Mouse (Mus musculus) midbrain, embryonic 13.5 days (tissue): ENCODE measurements around the gene Apof. TPM values are rescaled to one million over a fixed set of nuclear protein-coding genes. Genes with fewer than 3 reads are reported as not detected.

ENCODE experiments used
- ATAC-seq: fragments of 200-750 bp; cut with Nextera tagmentation; 2 replicates; pipeline ENCODE4 v1.8.0; 2017; ENCODE audit warnings: mild to moderate bottlenecking, moderate TSS enrichment, moderate library complexity
- H3K27ac ChIP-seq: fragments of 300-500 bp; sonication (generic); 2 replicates; pipeline ENCODE4 v1.5.1; 2015; ENCODE audit warnings: inconsistent platforms, mild to moderate bottlenecking, moderate library complexity
- H3K27me3 ChIP-seq: fragments of 300-500 bp; sonication (generic); 2 replicates; pipeline ENCODE4 v1.6.1; 2015; ENCODE audit warnings: mild to moderate bottlenecking, inconsistent platforms
- H3K36me3 ChIP-seq: fragments of 300-500 bp; sonication (generic); 2 replicates; pipeline ENCODE4 v1.6.1; 2015; ENCODE audit warnings: mild to moderate bottlenecking, inconsistent platforms
- H3K4me1 ChIP-seq: fragments of 300-500 bp; sonication (generic); replicated peaks from 2 replicates; pipeline ENCODE4 v1.6.1; 2015; ENCODE audit warnings: inconsistent platforms
- H3K4me2 ChIP-seq: fragments of 300-500 bp; sonication (generic); replicated peaks from 2 replicates; pipeline ENCODE4 v1.6.1; 2015; ENCODE audit warnings: moderate library complexity, mild to moderate bottlenecking, inconsistent platforms
- H3K4me3 ChIP-seq: fragments of 300-500 bp; sonication (generic); replicated peaks from 2 replicates; pipeline ENCODE4 v1.5.1; 2015; ENCODE audit warnings: mild to moderate bottlenecking, inconsistent platforms
- H3K9ac ChIP-seq: fragments of 300-500 bp; sonication (generic); replicated peaks from 2 replicates; pipeline ENCODE4 v1.6.1; 2015; ENCODE audit warnings: mild to moderate bottlenecking, inconsistent platforms
- H3K9me3 ChIP-seq: fragments of 300-500 bp; sonication (generic); 2 replicates; pipeline ENCODE4 v1.6.1; 2016; ENCODE audit warnings: mild to moderate bottlenecking, inconsistent platforms
- WGBS: fragments of 180-500 bp; shearing (Covaris S2); methylation state at CpG from one replicate; pipeline ENCODE4 v1.1.7; 2015; 5-methylcytosine and 5-hydroxymethylcytosine counted together
- polyA plus RNA-seq: library from polyadenylated mRNA; unstranded; fragments of >200 nt; fragmentation: Nextera tagmentation; extraction: Ambion mirVana; gene quantifications from 2 replicates; pipeline ENCODE4 v1.2.1, GENCODE M21; 2015

The Apof gene
- polyA plus RNA-seq, 1 experiment from 2014 or later, result not detected

- no peak overlapping the region for H3K27ac ChIP-seq
- no peak overlapping the region for H3K4me3 ChIP-seq
- ATAC-seq, result no peak
- no peaks in the 10 kb centered on the region for H3K9me3 ChIP-seq
- H3K9ac ChIP-seq, result no peak overlapping the region
- peaks cover 10% of the 10 kb centered on the region for H3K4me1 ChIP-seq
- no peaks in the 10 kb centered on the region for H3K27me3 ChIP-seq
- H3K4me2 ChIP-seq, result no peak overlapping the region
- peaks cover 29% of the 10 kb centered on the region for H3K36me3 ChIP-seq
- WGBS, result 81% methylated on average over 15 of the region's 15 CpGs
These were observed 30.5 kb upstream of the Apof start for GRCm38 (mm10) chr10:128237807-128238480.

GRCm38 (mm10) chr10:128239140-128239539 is 29.3 kb upstream of the Apof start:
- H3K4me1 ChIP-seq, result peaks cover 8% of the 10 kb centered on the region
- H3K9me3 ChIP-seq, result no peaks in the 10 kb centered on the region
- H3K9ac ChIP-seq, result no peak overlapping the region
- peaks cover 40% of the 10 kb centered on the region for H3K36me3 ChIP-seq
- no peak overlapping the region for H3K4me2 ChIP-seq
- ATAC-seq, result no peak
- 94% methylated on average over 4 of the region's 4 CpGs for WGBS
- H3K4me3 ChIP-seq, result no peak overlapping the region
- H3K27ac ChIP-seq, result no peak overlapping the region
- no peaks in the 10 kb centered on the region for H3K27me3 ChIP-seq

- Histone ChIP-seq H3K4me2 (no peak overlapping the region), H3K9me3 (no peaks in the 10 kb centered on the region), H3K27ac (no peak overlapping the region), H3K27me3 (no peaks in the 10 kb centered on the region), H3K4me1 (peaks cover 8% of the 10 kb centered on the region), H3K36me3 (peaks cover 50% of the 10 kb centered on the region), H3K9ac (no peak overlapping the region), H3K4me3 (no peak overlapping the region)
- WGBS, result 94% methylated on average over 18 of the region's 18 CpGs
- ATAC-seq, result no peak
These were observed 28.3 kb upstream of the Apof start for GRCm38 (mm10) chr10:128240131-128240530.

- Histone ChIP-seq H3K9me3 (no peaks in the 10 kb centered on the region), H3K4me2 (no peak overlapping the region), H3K27me3 (no peaks in the 10 kb centered on the region), H3K36me3 (peaks cover 80% of the 10 kb centered on the region), H3K9ac (no peak overlapping the region), H3K4me3 (no peak overlapping the region), H3K4me1 (peaks cover 1% of the 10 kb centered on the region; the same call in 1 of the 2 replicates), H3K27ac (no peak overlapping the region)
- ATAC-seq, result no peak
- WGBS, result 96% methylated on average over 8 of the region's 8 CpGs
These were observed 25.2 kb upstream of the Apof start for GRCm38 (mm10) chr10:128243252-128243651.

- H3K9me3 ChIP-seq, result no peaks in the 10 kb centered on the region
- no peaks in the 10 kb centered on the region for H3K27me3 ChIP-seq
- H3K4me3 ChIP-seq, result no peak overlapping the region
- ATAC-seq, result no peak
- H3K4me2 ChIP-seq, result no peak overlapping the region
- H3K27ac ChIP-seq, result no peak overlapping the region
- WGBS, result 95% methylated on average over 15 of the region's 15 CpGs
- H3K9ac ChIP-seq, result no peak overlapping the region
- no peaks in the 10 kb centered on the region for H3K4me1 ChIP-seq
- H3K36me3 ChIP-seq, result peaks cover 87% of the 10 kb centered on the region
These were observed 24.4 kb upstream of the Apof start for GRCm38 (mm10) chr10:128244121-128244520.

GRCm38 (mm10) chr10:128247020-128247732 is 21.3 kb upstream of the Apof start:
- Histone ChIP-seq H3K27ac (no peak overlapping the region), H3K9me3 (no peaks in the 10 kb centered on the region), H3K36me3 (peaks cover 95% of the 10 kb centered on the region), H3K4me2 (peak overlapping the region; percentile 13; the same call in 1 of the 2 replicates), H3K9ac (no peak overlapping the region; the same call in none of the 2 replicates), H3K4me3 (no peak overlapping the region), H3K4me1 (no peaks in the 10 kb centered on the region), H3K27me3 (no peaks in the 10 kb centered on the region)
- WGBS, result 84% methylated on average over 17 of the region's 17 CpGs
- no peak for ATAC-seq

- no peak overlapping the region for H3K4me3 ChIP-seq
- no peaks in the 10 kb centered on the region for H3K9me3 ChIP-seq
- 94% methylated on average over 13 of the region's 13 CpGs for WGBS
- no peaks in the 10 kb centered on the region for H3K27me3 ChIP-seq
- peaks cover 72% of the 10 kb centered on the region for H3K36me3 ChIP-seq
- H3K4me2 ChIP-seq, result no peak overlapping the region
- ATAC-seq, result no peak
- H3K4me1 ChIP-seq, result no peaks in the 10 kb centered on the region
- H3K9ac ChIP-seq, result no peak overlapping the region
- no peak overlapping the region for H3K27ac ChIP-seq
These were observed 17.9 kb upstream of the Apof start for GRCm38 (mm10) chr10:128250565-128250964.

GRCm38 (mm10) chr10:128253677-128254255 is 14.7 kb upstream of the Apof start, which contains the start of gene Apon:
Gene Apon (plus strand): TSS chr10:128254096.
- no peak within 1 kb of the TSS for H3K27ac ChIP-seq
- H3K36me3 ChIP-seq, result peaks cover 40% of the 10 kb centered on the region
- no peaks in the 10 kb centered on the region for H3K4me1 ChIP-seq
- no peak within 1 kb of the TSS for H3K4me2 ChIP-seq
- no peaks in the 10 kb centered on the region for H3K9me3 ChIP-seq
- no peak for ATAC-seq
- H3K27me3 ChIP-seq, result no peaks in the 10 kb centered on the region
- no peak within 1 kb of the TSS for H3K4me3 ChIP-seq
- no peak within 1 kb of the TSS for H3K9ac ChIP-seq
- WGBS, result 88% methylated on average over 4 of the region's 4 CpGs

GRCm38 (mm10) chr10:128255925-128256324 is 12.5 kb upstream of the Apof start:
- no peak overlapping the region for H3K9ac ChIP-seq
- no peak overlapping the region for H3K4me2 ChIP-seq
- no peak overlapping the region for H3K27ac ChIP-seq
- peaks cover 20% of the 10 kb centered on the region for H3K36me3 ChIP-seq
- no peaks in the 10 kb centered on the region for H3K9me3 ChIP-seq
- no peaks in the 10 kb centered on the region for H3K27me3 ChIP-seq
- 90% methylated on average over 8 of the region's 8 CpGs for WGBS
- no peak for ATAC-seq
- no peak overlapping the region for H3K4me3 ChIP-seq
- H3K4me1 ChIP-seq, result no peaks in the 10 kb centered on the region

GRCm38 (mm10) chr10:128256328-128256727 is 12.1 kb upstream of the Apof start:
- H3K27me3 ChIP-seq, result no peaks in the 10 kb centered on the region
- H3K27ac ChIP-seq, result no peak overlapping the region
- no peak for ATAC-seq
- H3K36me3 ChIP-seq, result peaks cover 16% of the 10 kb centered on the region
- no peak overlapping the region for H3K4me2 ChIP-seq
- H3K4me1 ChIP-seq, result no peaks in the 10 kb centered on the region
- H3K4me3 ChIP-seq, result no peak overlapping the region
- H3K9me3 ChIP-seq, result no peaks in the 10 kb centered on the region
- WGBS, result 91% methylated on average over 8 of the region's 8 CpGs
- no peak overlapping the region for H3K9ac ChIP-seq

GRCm38 (mm10) chr10:128258953-128259352 is 9.5 kb upstream of the Apof start:
- no peaks in the 10 kb centered on the region for H3K9me3 ChIP-seq
- WGBS, result 88% methylated on average over 4 of the region's 4 CpGs
- H3K27ac ChIP-seq, result no peak overlapping the region
- H3K4me3 ChIP-seq, result no peak overlapping the region
- no peaks in the 10 kb centered on the region for H3K36me3 ChIP-seq
- no peaks in the 10 kb centered on the region for H3K4me1 ChIP-seq
- no peaks in the 10 kb centered on the region for H3K27me3 ChIP-seq
- H3K9ac ChIP-seq, result no peak overlapping the region
- H3K4me2 ChIP-seq, result no peak overlapping the region
- no peak for ATAC-seq

GRCm38 (mm10) chr10:128259946-128260345 is 8.5 kb upstream of the Apof start:
- Histone ChIP-seq H3K27me3 (no peaks in the 10 kb centered on the region), H3K27ac (no peak overlapping the region), H3K4me3 (no peak overlapping the region), H3K36me3 (no peaks in the 10 kb centered on the region), H3K9me3 (no peaks in the 10 kb centered on the region), H3K4me2 (no peak overlapping the region), H3K9ac (no peak overlapping the region), H3K4me1 (no peaks in the 10 kb centered on the region)
- WGBS, result 94% methylated on average over 5 of the region's 5 CpGs
- no peak for ATAC-seq
